Mouse (Mus musculus): Measurements from ENCODE around the gene Eipr1.
"Not testable (repeated sequence)": the region's sequence is repeated elsewhere in the genome, so short reads cannot be mapped to it uniquely, and the experiment has no call there.

Gene Eipr1

DNA sequence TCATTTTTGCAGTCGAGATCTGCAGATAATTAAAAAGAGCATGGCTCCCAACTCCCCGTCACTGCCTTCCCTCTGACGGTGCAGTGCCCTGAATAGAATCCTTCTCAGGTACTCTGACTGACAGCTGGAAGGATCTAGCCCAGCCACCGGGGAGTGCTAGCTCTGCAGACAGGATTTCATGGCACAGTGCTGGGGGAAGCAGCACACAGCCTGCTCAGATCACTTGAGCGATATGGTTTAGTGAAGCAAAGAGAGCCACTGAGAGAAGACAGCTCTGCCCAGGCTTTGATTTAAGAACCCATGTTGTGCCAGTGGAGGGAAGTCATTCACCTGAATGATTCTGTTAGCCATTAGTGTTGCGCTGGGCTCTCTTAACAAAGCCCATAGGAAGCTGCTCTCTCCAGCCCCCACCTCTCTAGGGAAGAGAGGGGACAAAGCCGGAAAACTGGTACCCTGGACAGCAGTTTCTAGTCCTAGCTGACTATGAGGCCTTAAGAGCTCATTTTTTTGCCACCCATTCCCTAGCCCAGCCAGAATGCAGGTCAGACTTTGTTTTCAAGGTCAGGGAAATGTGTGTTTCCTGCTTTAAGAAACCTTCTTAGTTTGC is 137.6 kb downstream of the Eipr1 start:
- DNase-seq (ENCODE audit: low spot score) = no peak

- DNase-seq (ENCODE audit: low spot score) = no peak
Measured at GRCm38 (mm10) chr12:28891523-28891922, 139.9 kb downstream of the Eipr1 start.

- DNase-seq (ENCODE audit: low spot score) = no peak
Measured at GRCm38 (mm10) chr12:28896577-28896976, 145.0 kb downstream of the Eipr1 start.

DNA sequence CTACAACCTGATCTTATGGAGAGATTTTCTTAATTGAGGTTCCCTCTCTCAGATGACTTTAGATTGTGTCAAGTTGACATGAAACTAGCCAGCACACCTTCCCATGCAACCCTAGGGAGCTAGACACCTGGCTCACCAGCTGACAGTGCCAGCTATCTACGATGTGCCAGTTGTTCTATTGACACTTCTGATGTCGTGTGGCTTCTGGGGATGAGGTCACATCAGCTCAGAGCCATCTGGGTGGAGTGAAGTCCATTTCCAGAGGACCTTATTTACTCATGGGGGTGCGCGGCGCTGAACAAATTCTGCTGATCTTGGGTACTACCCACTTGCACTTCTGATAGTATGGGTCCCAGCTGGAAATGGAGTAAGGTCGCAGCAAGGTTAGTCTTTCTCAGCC is 146.7 kb downstream of the Eipr1 start:
- DNase-seq (ENCODE audit: low spot score) = no peak

GRCm38 (mm10) chr12:28899696-28900095 is 148.1 kb downstream of the Eipr1 start:
- no peak for DNase-seq (ENCODE audit: low spot score)

DNA sequence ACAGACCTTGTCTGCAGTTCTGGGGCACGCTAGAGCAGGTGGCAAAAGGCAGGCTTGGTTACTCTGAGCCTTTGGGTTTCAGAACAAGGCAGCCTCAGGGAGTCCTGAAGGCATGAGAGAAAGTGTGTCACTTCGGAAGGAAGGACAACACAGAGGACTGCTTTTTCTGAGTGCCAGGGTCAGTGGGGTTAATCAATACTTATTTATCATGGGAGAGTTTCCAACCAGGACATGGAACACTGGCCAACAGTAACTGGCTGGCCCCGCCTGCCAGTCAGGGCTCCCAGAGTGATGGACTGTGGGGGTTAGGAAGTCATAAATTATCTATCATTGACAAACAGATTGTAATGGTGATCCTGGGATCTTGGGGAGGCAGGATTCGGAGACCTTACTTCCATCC is 148.7 kb downstream of the Eipr1 start:
- no peak for DNase-seq (ENCODE audit: low spot score)

- DNase-seq (ENCODE audit: low spot score) = no peak
Measured at GRCm38 (mm10) chr12:28902132-28902531, 150.5 kb downstream of the Eipr1 start.

GRCm38 (mm10) chr12:28903082-28903481 is 151.5 kb downstream of the Eipr1 start:
- no peak for DNase-seq (ENCODE audit: low spot score)

DNA sequence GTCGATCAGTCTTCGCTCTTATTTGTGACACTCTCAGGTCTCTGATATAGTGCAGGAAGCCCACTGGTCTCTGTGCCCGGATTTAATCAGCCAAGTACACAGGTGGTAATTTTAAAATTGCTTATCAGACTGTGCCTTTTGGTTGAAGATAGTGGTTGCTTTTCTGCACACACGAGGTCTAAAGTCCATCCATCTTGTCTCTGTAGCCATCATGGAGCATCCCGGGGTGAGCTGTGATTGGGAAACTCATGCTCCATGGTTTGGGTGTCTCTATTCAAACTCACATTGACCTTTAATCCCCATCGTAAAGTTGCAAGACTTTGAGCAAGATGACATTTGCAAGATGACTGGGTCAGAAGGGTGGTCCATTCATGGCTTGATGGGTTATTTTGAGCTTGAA is 153.9 kb downstream of the Eipr1 start:
- DNase-seq (ENCODE audit: low spot score) = no peak

- no peak for DNase-seq (ENCODE audit: low spot score)
Measured at GRCm38 (mm10) chr12:28906016-28906415, 154.4 kb downstream of the Eipr1 start.

DNA sequence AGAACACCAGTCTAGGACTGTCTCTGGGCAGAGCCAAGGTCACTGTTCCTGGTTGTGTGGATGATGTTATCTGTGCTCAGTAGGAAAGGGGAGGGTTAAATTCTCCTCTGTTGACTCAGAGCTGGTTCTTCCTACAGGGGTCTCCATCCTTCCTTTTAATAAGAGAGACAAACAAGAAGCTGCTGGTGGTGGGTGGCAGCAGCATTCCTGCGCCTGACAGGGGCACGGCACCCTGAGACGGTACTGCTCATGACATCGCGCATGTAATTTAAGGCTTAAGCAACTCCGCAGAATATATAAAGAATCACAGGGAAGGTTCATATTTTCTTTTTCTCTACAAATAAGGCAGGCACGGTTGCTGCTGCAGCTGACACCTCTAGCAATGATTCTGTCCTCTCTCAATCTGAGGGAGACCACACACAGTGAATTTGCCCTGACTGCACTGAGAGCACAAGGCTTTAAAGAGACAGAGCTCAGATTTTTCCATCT is 155.2 kb downstream of the Eipr1 start:
- DNase-seq (ENCODE audit: low spot score) = no peak

GRCm38 (mm10) chr12:28907814-28908213 is 156.2 kb downstream of the Eipr1 start:
- DNase-seq (ENCODE audit: low spot score) = no peak

DNA sequence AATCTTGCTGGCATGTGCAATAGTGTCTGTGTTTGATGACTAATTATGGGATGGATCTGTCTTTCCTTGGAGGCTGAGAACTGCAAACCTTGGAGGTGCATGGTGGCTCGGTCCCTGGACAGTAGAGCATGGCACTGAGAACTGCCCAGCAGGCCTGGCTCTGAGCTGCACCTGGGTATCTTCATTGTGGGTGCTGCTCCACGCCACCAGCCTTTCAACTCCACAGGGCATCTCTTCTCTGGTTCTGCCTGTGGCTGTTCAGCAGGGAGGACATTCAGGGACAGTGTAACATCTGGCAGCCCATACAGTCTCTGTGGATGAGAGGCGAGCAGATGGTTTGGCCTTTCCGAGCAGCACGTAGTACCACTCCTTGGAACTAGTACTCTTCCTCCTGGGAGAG is 158.2 kb downstream of the Eipr1 start:
- no peak for DNase-seq (ENCODE audit: low spot score)

- no peak for DNase-seq (ENCODE audit: low spot score)
Measured at GRCm38 (mm10) chr12:28910568-28910967, 159.0 kb downstream of the Eipr1 start.

- no peak for DNase-seq (ENCODE audit: low spot score)
Measured at GRCm38 (mm10) chr12:28912351-28912936, 160.8 kb downstream of the Eipr1 start.

DNA sequence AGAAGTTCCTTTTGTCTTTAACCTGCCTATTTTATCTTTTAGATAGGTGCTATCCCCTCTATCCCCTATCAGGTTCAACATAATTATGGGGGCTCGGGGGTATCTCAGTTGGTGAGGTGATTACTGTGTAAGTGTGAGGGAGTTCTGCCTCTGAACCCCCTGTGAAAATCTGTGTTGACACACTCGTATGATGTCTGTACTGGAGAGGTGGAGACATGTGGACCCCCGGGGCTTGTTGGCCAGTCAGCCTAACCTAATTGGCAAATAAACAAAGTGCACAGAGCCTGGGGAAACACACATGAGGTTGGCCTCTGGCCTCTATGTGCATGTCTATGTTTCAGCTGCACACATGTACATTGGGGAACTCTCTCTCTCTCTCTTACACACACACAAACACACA is 161.5 kb downstream of the Eipr1 start:
- DNase-seq (ENCODE audit: low spot score) = no peak

GRCm38 (mm10) chr12:28914056-28914455 is 162.5 kb downstream of the Eipr1 start:
- DNase-seq (ENCODE audit: low spot score) = not testable (repeated sequence)

Measured in testis, postnatal 10 days (tissue).